Mouse (Mus musculus) cerebellum, postnatal 4 days (tissue): ENCODE results near the gene Ect2l.
"Not testable (repeated sequence)": the region's sequence is repeated elsewhere in the genome, so short reads cannot be mapped to it uniquely, and the experiment has no call there.

Experiments
- DNase-seq, 2 experiments: peaks; one replicate each; pipeline ENCODE4 v3.0.0; 2022; ENCODE audit warnings: low spot score in 2 of 2, mixed read lengths in 1 of 2

The Ect2l gene

GRCm38 (mm10) chr10:18191706-18192105 is 19.0 kb downstream of the Ect2l start:
- no peak for DNase-seq

DNA sequence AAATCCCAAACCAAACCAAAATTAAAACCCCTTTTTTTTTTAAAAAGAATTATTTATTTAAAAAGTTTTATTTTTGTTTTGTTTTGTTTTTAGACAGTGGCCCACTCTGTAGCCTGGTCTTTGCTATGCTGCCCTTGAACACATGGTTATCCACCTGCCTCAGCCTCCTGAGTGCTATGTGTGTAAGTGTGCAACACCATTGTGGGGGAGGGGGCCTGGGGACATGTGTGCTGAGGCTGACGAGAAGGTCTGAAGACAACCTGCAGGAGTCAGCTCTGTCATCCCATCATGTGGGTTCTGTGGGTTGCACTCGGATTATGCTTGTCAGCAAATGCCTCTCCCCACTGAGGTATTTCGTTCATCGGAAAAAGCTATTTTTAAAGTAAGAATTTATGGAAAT is 21.2 kb downstream of the Ect2l start:
- DNase-seq = no peak

DNA sequence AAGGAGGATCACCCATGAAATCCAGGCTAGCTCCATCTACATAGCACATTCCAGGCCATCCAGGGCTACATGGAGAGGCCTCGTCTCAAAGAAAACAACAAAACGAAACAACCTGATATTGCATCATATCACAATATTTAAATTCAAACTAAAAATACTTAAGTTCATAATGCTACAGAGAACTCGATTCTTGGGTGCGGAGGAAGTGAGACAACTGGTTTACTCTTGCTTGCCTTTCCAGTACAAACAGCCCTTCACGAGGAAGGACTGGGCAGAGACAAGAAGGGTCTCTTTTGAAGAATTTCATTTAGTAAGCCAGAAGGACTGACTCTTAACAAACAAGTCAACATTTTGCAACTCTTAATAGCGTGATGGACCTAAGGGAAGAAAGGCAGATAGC is 22.1 kb downstream of the Ect2l start:
- DNase-seq = no peak

DNA sequence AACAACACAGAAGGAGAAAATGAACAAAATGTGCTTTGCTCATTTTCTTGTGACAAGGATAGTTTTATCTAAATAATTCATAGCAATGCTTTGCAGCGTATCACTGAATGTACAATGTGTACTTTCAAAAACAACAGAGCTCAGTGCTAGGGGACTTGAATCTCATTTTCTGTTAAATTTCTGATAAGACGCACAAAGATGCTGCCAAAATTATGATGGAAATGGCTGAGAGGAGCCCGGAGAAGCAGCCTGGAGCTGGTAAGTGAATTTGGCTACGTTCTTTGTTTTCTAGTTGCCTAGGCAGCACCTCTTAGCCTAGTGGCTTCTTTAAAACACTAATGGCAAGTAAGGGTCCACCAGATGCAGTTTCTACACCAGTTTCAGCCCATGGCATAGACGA is 28.4 kb downstream of the Ect2l start:
- DNase-seq = no peak

DNA sequence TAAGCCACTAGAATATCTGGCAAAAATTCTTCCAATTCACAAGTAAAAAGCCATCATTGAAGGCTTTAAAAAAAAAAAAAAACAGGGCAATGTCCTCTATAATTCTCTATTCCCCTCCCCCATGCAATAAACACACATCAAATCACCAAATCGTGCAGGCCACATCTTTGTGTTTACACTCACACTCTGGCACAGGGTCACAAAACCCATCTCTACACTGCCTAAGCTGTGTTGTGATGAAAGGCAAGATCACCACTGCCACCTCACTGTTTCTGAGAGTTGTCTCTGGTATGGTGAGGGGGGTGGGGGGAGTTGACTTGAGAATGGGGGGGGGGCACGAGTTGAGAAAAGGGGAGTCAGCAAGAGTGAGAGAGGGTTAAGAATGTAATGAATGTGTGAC is 33.4 kb downstream of the Ect2l start:
- no peak for DNase-seq

DNA sequence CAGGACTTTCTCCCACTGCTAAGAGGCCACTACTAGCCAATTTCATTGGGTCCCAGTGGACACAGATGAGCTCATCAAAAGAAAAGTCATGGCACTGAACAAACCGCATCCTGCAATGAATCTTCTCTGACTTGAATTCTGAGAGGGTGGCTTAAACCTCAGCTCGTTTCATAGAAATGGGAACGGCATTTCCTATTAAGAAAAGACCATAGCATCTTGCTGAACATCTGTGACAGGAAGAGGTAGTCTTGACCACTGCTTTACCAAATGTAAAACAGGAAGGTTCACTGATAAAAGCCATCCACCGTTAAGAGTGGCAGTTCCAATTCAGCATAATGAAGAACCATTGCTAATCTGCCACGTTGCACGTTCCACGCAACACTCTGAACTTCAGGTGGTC is 34.0 kb downstream of the Ect2l start:
- no peak for DNase-seq

DNA sequence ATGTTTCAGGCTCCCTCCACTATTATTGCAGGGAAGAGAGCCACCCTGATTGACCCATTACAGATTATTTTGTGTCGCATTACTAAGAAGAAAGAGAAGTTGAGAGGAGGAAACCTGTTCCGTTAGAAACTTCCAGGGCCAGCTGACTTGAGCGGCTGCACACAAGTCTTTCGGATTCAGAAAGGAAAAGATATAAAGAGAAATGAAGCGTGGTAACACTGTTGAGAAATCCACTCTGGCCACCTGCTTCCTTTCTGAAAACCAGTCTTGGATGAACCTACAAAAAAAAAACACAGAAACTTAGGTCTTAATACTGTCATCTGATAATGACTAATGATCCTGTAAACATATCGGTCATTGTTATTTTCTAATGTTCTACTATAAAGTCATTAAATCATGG is 35.6 kb downstream of the Ect2l start:
- no peak for DNase-seq

GRCm38 (mm10) chr10:18162435-18162971 is 48.2 kb downstream of the Ect2l start:
- DNase-seq = no peak

DNA sequence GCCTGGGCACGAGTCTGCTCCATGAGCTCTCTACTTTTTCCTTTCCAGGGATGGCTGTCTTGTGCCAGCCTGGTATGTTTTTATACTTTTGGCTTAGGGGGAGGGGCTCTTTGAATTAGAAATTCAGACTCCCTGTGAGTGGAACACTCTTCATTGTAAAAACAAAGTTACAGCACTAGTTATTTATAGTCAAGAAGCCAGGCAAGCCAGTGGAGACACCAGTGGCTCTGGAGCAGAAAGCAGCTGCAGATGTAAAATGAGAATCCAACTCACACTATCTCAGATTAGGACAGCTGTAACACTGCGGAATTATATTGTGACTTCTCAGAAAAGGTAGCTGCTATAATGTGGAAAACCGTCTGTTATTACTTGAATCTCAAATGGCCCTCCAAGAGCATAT is 63.5 kb downstream of the Ect2l start:
- no peak for DNase-seq

DNA sequence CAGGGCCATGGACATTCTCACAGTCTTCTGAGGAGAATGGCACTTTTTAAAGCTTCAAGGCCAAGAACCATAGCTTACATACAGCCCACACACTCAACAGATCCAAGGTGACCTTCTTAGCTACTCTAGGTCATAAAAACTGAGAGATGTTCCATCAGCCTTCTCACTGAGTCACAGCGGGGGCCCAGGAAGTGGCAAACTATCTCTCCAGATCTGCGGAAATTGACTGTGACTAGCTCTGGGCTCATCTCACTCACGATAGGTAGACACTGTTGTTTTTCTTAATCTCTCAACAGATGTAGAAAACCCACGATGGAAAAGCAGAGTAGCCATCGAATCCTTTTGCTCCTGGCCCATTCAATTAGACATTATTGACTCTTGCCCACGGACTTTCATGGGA is 68.5 kb downstream of the Ect2l start:
- no peak for DNase-seq

- no peak for DNase-seq
Observed at GRCm38 (mm10) chr10:18141389-18141788, 69.3 kb downstream of the Ect2l start.

DNA sequence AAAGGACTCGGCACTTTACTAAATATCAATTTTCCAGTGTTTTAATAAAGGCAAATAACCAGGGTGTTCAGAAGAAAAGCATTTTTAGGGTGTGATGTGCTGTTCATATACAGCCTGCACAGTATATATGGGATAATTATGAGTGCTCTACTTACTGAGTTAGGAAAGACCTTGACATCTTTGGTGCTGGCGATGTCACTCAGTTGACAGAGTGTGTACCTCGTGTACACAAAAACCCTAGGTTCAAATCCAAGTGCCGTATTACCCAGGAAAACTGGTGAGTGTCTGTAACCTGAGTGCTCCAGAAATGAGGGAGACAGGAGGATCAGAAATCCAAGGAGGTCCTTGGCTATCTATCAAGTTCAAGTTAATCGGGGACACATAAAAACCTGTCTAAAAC is 71.1 kb downstream of the Ect2l start:
- no peak for DNase-seq

DNA sequence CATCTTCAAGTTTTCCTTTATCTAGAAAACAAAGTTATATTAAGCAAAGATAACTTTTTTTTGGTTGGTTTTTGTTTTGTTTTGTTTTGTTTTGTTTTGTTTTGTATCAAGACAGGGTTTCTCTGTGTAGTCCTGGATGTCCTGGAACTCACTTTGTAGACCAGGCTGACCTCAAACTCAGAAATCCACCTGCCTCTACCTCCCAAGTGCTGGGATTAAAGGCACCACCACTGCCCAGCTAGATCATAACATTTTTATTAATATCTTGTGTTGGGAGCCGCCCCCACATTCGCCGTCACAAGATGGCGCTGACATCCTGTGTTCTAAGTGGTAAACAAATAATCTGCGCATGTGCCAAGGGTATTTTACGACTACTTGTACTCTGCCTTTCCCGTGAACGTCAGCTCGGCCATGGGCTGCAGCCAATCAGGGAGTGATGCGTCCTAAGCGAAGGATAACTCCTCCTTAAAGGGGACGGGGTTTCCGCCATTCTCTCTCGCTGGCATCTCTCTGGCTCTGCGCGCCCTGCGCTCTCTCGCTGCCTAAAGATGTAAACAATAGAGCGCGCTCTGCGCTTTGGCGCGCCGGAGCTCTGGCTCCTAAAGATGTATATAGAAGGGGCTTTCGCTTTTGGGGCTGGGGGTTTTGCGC is 71.7 kb downstream of the Ect2l start:
- DNase-seq = not testable (repeated sequence)

- no peak for DNase-seq
Observed at GRCm38 (mm10) chr10:18131666-18132650, 78.7 kb downstream of the Ect2l start.

- DNase-seq = no peak
Observed at GRCm38 (mm10) chr10:18130276-18130675, 80.4 kb downstream of the Ect2l start.

DNA sequence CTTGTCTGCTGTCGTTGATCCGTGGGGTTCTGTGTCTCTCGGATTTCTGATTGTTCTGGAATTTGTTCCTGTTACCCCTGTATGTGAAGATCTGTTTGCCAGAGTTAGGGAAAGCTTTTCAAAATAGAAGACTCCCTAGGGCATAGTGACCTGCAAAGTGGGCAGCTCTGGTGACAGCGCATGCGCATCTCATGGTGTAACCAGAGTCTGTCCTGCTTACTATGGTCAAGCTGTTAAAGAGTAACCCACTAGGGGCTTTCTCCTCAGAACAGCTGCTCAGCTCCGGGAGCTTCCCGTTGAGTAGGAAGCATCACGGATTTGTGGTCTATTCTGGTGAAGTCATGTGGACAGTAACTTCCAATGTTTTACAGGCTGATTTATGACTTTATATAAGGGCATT is 92.4 kb downstream of the Ect2l start:
- no peak for DNase-seq

GRCm38 (mm10) chr10:18113473-18114093 is 97.1 kb downstream of the Ect2l start:
- no peak for DNase-seq

GRCm38 (mm10) chr10:18110940-18111339 is 99.8 kb downstream of the Ect2l start:
- no peak for DNase-seq

DNA sequence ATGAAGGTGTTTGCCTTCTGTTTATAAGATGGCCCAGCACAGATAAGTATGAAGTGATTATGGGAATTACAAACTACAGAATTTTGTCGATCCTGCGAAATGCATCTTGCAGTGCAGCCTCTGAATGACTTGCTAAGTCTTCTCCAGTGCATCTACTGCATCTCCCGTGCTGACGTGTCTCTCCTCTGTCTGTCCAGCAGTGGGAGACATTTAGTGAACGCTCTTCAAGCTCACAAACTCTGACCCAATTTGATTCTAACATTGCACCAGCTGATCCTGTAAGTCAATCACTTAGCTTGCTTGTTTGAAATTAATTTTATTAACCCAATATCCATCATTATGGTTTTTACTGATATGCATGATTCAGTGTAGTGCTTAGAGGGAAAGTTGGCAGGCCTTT is 103.2 kb downstream of the Ect2l start:
- no peak for DNase-seq

- DNase-seq = no peak
Observed at GRCm38 (mm10) chr10:18102166-18102565, 108.5 kb downstream of the Ect2l start.

DNA sequence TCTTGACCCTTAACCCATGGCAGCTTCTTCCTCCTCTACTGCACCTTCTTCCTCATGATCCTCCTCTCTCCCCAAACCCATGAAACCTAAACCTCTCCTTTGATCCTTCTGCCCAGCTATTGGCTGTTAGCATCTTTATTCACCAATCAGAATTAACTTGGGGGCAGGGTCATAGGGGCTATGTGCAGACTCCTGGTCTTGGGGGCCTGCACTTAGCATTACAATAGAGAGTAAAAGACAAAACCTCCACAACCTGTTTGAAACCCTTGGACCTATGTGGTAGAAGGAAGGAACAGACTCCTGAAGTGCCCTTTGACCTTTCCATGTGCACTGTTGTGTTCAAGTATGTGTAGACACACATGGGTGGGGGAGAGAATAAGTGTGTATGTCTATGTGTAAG is 120.0 kb downstream of the Ect2l start:
- no peak for DNase-seq

DNA sequence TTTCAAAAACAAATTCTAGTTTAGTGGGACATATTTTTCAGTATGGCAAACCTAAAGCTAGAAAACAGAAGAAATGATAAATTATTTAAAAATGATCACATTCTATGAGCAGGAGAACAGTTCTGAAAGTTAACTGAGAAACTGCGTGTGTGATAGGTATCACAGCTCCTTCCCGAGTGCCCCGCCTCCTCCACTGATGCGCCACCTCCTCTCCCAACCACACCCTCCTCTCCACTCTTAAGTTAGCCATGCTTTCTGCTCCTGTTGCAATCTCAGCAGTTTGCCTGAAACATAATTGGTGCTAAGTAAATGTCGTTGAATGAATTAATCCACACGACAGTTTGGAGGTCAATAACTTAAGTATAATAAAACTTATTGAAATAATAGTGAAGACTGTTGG is 127.9 kb downstream of the Ect2l start:
- DNase-seq = no peak
